Mouse (Mus musculus) liver, adult 2 months (tissue): Measurements from ENCODE around the gene Snrpn. TPM values are rescaled to one million over a fixed set of nuclear protein-coding genes. Genes with fewer than 3 reads are reported as not detected.
A peak's percentile ranks its signal among the peaks of the same experiment; 100 is the strongest.
"Not testable (repeated sequence)": the region's sequence is repeated elsewhere in the genome, so short reads cannot be mapped to it uniquely, and the experiment has no call there.

Experiments used
- DNase-seq: peaks from one replicate; pipeline ENCODE4 v3.0.0-alpha.2; 2011; ENCODE audit warnings: low read depth, low spot score; ENCODE audit errors: extremely low read depth
- H3K27ac ChIP-seq: fragments of 200-500 bp; replicated peaks from 2 replicates; pipeline ENCODE4 v1.5.1; 2012; ENCODE audit warnings: low read depth, mild to moderate bottlenecking, control low read depth, inconsistent platforms, low read length; ENCODE audit not compliant: insufficient read depth
- H3K27me3 ChIP-seq: fragments of 200-500 bp; 2 replicates; pipeline ENCODE4 v1.6.1; 2012; ENCODE audit warnings: mild to moderate bottlenecking, moderate library complexity, low read length, inconsistent platforms; ENCODE audit not compliant: control insufficient read depth, insufficient read depth
- H3K36me3 ChIP-seq: fragments of 200-500 bp; 2 replicates; pipeline ENCODE4 v1.6.1; 2012; ENCODE audit warnings: low read length, inconsistent platforms; ENCODE audit not compliant: control insufficient read depth, insufficient read depth
- H3K4me1 ChIP-seq: fragments of 200-500 bp; 2 replicates; pipeline ENCODE4 v1.6.1; 2011; ENCODE audit warnings: low read length; ENCODE audit not compliant: control insufficient read depth, insufficient read depth
- H3K4me3 ChIP-seq: fragments of 200-500 bp; 2 replicates; pipeline ENCODE4 v1.5.1; 2011; ENCODE audit warnings: low read depth, mild to moderate bottlenecking, control low read depth, low read length, moderate library complexity; ENCODE audit not compliant: insufficient read depth
- H3K79me2 ChIP-seq: fragments of 200-500 bp; 2 replicates; pipeline ENCODE4 v1.6.1; 2012; ENCODE audit warnings: inconsistent platforms, mild to moderate bottlenecking, low read length, moderate library complexity; ENCODE audit not compliant: control insufficient read depth, insufficient read depth
- H3K9ac ChIP-seq: fragments of 200-500 bp; 2 replicates; pipeline ENCODE4 v1.6.1; 2012; ENCODE audit warnings: low read depth, mild to moderate bottlenecking, control low read depth, inconsistent platforms, low read length
- CTCF ChIP-seq: fragments of 200-500 bp; IDR thresholded peaks from 2 replicates; pipeline ENCODE4 v1.5.1; 2011; ENCODE audit warnings: low read depth, low read length, control low read depth
- POLR2A ChIP-seq: fragments of 200-500 bp; IDR thresholded peaks from 2 replicates; pipeline ENCODE4 v1.6.1; 2011; ENCODE audit warnings: low read length, control low read depth; ENCODE audit not compliant: insufficient read depth; ENCODE audit errors: extremely low read depth
- WGBS: fragments of 180-500 bp; shearing (Covaris S2); methylation state at CpG from one replicate; pipeline ENCODE4 v1.1.7; 2018; 5-methylcytosine and 5-hydroxymethylcytosine counted together
- polyA plus RNA-seq: library from polyadenylated mRNA; depleted of rRNA; stranded (reverse); fragments of >200 nt; gene quantifications from 2 replicates; pipeline ENCODE4 v1.2.3, GENCODE M21; 2012; rRNA removed
- total RNA-seq: library from RNA; depleted of rRNA; stranded (reverse); fragments of >200 nt; gene quantifications from 2 replicates; pipeline ENCODE4 v1.2.3, GENCODE M21; 2014; rRNA removed

Snrpn gene
- total RNA-seq (6.0 and 11.2 TPM in 2 replicates), polyA plus RNA-seq (14.6 and 14.8 TPM in 2 replicates)

DNA sequence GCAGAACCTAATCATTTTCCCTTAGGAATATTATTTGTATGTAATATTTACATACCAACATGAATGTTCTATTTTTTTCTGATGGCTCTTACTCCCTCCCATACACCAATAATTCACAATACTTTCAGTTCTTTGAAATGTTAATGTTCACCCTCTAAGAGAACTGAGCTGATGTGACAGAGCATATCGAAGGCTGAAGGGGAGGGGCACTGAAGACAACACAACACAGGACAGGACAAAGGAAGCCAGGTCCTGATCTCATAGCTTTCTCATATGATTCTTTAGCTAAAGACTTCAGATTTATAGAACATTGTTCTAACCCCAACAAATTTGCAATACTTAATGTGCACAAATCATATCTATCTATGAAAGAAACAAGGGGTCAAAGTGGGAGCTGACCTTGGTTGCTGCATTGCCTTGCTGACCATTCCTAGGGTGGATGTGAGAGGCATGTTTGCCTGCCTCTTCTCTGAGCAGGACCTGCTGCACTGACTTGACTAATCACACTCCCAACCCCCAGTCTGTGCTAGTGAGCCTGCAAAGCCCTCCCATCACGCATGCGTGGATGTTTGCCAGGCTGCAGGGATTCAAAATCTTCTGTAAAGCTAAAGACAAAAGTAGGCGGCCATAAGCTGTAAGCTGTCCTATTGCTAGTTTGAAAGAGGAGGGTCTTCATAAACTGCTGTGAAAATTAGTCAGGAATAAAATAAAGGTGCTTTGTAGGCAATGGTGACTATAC, at the start of gene Snrpn:
Gene Snrpn, minus strand, starts transcription at position 478 of the 739 bp plus-strand sequence.
- DNase-seq, result no peak
- Histone ChIP-seq H3K27me3 (no peaks in the 10 kb centered on the region), H3K36me3 (no peaks in the 10 kb centered on the region), H3K9ac (no peak within 1 kb of the TSS), H3K4me3 (no peak within 1 kb of the TSS), H3K4me1 (no peaks in the 10 kb centered on the region), H3K79me2 (no peaks in the 10 kb centered on the region), H3K27ac (no peak within 1 kb of the TSS)
- WGBS, result 58% methylated on average over 4 of the region's 4 CpGs
- TF ChIP-seq CTCF (no peak), POLR2A (no peak)

DNA sequence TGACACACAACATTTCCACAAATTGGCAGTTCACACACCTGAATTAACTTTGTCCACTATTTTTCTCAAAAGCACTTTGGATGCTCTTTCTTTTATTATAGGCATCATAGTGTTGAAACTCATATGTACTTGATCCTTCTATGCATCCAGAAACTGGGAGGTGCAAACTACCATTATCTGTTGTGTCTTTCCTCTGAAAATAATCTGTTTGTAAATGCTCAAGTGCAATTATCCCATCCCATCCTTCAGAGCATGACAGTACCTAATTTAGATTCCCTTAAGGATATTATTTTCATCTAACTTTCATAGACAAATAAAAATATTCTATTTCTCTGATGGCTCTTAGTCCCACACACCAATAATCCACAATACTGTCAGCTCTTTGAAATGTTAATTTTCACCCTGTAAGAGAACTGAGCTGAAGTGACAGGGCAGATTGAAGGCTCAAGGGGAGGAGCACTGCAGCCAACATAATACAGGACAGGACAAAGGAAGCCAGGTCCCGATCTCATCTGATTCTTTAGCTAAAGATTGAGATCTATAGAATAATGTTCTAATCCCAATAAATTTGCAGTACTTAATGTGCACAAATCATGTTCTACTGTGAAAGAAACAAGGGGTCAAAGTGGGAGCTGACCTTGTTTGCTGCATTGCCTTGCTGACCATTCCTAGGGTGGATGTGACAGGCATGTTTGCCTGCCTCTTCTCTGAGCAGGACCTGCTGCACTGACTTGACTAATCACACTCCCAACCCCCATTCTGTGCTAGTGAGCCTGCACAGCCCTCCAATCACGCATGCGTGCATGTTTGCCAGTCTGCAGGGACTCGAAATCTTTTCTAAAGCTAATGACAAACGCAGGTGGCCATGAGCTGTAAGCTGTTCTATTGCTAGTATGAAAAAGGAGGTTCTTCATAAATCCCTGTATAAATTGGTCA, 30.5 kb upstream of the Snrpn start:
- Histone ChIP-seq H3K4me1 (no peaks in the 10 kb centered on the region), H3K4me3 (no peak overlapping the region), H3K36me3 (no peaks in the 10 kb centered on the region), H3K9ac (no peak overlapping the region), H3K79me2 (no peaks in the 10 kb centered on the region), H3K27ac (no peak overlapping the region), H3K27me3 (no peaks in the 10 kb centered on the region)
- DNase-seq, result no peak
- 59% methylated on average over 5 of the region's 5 CpGs for WGBS
- TF ChIP-seq POLR2A, result no peak
- TF ChIP-seq CTCF, result no peak

DNA sequence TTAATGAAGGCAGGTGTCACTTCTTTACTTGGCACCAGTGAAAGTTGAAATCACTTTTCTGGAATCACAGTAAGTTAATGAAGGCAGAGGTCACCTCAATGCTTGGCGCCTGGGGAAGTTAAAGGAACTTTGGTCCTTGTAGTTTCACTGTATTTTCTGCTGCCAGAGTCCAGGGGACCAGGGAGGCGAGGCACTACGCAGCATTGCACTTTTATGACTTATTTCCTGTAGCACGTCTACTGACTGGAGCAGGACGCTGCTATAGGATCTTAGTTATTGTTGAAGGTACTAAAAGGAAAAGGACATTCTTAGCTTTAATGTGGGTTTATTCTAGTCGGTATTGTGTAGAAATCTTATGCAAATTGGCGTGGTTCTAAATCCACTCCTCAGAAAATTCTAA, 14.7 kb downstream of the Snrpn start:
- no peaks in the 10 kb centered on the region for H3K27me3 ChIP-seq

DNA sequence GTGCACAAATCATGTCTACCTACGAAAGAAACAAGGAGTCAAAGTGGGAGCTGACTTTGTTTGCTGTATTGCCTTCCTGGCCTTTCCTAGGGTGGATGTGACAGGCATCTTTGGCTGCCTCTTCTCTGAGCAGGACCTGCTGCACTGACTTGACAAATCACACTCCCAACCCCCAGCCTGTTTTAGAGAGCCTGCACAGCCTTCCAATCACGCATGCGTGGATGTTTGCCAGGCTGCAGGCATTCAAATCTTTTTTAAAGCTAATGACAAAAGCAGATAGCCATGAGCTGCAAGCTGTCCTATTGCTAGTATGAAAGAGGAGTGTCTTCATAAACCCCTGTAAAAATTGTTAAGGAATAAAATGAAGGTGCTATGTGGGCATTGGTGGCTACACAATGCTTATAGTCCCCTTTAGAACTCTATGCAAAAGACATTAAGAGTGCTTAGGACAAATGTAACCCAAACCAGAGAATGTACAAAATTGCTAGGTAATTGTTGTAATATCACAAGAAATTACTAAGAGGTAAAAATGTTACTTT, 16.9 kb downstream of the Snrpn start:
- H3K9ac ChIP-seq, H3K79me2 ChIP-seq, H3K27me3 ChIP-seq, H3K4me1 ChIP-seq, H3K4me3 ChIP-seq, H3K36me3 ChIP-seq, H3K27ac ChIP-seq: not testable (repeated sequence)
- WGBS, result 43% methylated on average over 3 of the region's 3 CpGs
- peak; percentile 13 for DNase-seq

More for the DNA sequence above, 14.7 kb downstream of the Snrpn start:
- H3K27ac ChIP-seq, result no peak overlapping the region
- no peak overlapping the region for H3K9ac ChIP-seq
- peak; percentile 68 for DNase-seq
- no peaks in the 10 kb centered on the region for H3K4me1 ChIP-seq
- H3K36me3 ChIP-seq, result no peaks in the 10 kb centered on the region
- no peak overlapping the region for H3K4me3 ChIP-seq
- 63% methylated on average over 7 of the region's 7 CpGs for WGBS
- no peak for TF ChIP-seq POLR2A
- no peak for TF ChIP-seq CTCF
- H3K79me2 ChIP-seq, result no peaks in the 10 kb centered on the region

DNA sequence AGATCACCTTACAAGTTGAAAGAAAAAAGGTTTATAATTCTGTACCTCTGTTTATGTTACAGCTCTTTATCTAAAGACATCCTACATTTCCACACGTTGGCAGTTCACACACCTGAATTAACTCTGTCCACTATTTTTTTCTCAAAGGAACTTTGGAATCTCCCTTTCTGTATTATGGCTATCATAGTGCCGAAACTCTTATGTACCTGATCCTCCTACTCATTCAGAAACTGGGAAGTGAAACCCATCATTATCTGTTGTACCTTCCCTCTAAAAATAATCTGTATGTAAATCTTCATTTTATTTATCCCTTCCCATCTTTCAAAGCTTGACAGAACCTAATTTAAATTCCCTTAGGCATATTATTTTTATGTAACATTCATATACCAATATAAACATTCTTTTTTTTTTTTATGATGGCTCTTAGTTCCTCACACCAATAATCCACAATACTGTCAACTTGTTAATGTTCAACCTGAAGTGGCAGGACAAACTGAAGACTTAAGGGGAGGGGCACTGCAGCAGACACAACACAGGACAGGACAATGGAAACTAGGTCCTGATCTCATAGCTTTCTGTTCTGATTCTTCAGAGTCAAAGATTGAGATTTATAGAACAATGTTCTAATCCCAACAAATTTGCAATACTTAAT, 17.5 kb downstream of the Snrpn start:
- no peaks in the 10 kb centered on the region for H3K79me2 ChIP-seq
- TF ChIP-seq POLR2A (no peak), CTCF (no peak)
- H3K27me3 ChIP-seq, result no peaks in the 10 kb centered on the region
- 54% methylated on average over 2 of the region's 2 CpGs for WGBS
- peak; percentile 42 for DNase-seq
- H3K4me3 ChIP-seq, result no peak overlapping the region
- H3K9ac ChIP-seq, result no peak overlapping the region
- H3K4me1 ChIP-seq, result no peaks in the 10 kb centered on the region
- no peaks in the 10 kb centered on the region for H3K36me3 ChIP-seq
- H3K27ac ChIP-seq, result no peak overlapping the region
